Comparison of ENCODE assay signal across 12 mouse cellular contexts in genomic region chr4:125534991-125535401, GRCm38 (mm10). TPM values are rescaled to one million over a fixed set of nuclear protein-coding genes. Genes with fewer than 3 reads are reported as not detected.
DNase-seq lines count a peak whose midpoint lies in the region; ATAC-seq and TF ChIP-seq lines count a peak whose summit lies in the region.
"Had no signal": no experiment of that assay in that cellular context is flagged by ENCODE, and none has a peak within 500 bp of the region (broad histone marks: within the 10 kb centered on the region; RNA-seq: fewer than 3 reads in every experiment).

No protein-coding gene starts in this region.

- H3K9me3 ChIP-seq in stomach, embryonic 15.5 days, result no peaks in the 10 kb centered on the region
- no peaks in the 10 kb centered on the region for H3K9me3 ChIP-seq in stomach, postnatal 0 days (ENCODE audit: control insufficient read depth, low read length)
- H3K9me3 ChIP-seq in hindbrain, embryonic 10.5 days, result 0 out of 2 replicates have a peak, but pooled peaks cover 3% of the 10 kb centered on the region
- no peaks in the 10 kb centered on the region for H3K9me3 ChIP-seq in midbrain, embryonic 11.5 days (ENCODE audit: control insufficient read depth, low read length)
- no peaks in the 10 kb centered on the region for H3K9me3 ChIP-seq in intestine, postnatal 0 days (ENCODE audit: control insufficient read depth)

- no peaks in the 10 kb centered on the region for H3K36me3 ChIP-seq in stomach, embryonic 15.5 days
- no peaks in the 10 kb centered on the region for H3K36me3 ChIP-seq in stomach, postnatal 0 days (ENCODE audit: control insufficient read depth, insufficient read depth, low read length)
- H3K36me3 ChIP-seq in hindbrain, embryonic 10.5 days, result no peaks in the 10 kb centered on the region
- H3K36me3 ChIP-seq in midbrain, embryonic 11.5 days (ENCODE audit: control insufficient read depth, insufficient read depth, low read length), result no peaks in the 10 kb centered on the region
- no peaks in the 10 kb centered on the region for H3K36me3 ChIP-seq in intestine, postnatal 0 days (ENCODE audit: control insufficient read depth, insufficient read depth)

- no peak for DNase-seq in stomach, postnatal 0 days (ENCODE audit: low spot score)
- peak; percentile 42 for DNase-seq in hindbrain, embryonic 10.5 days (ENCODE audit: low spot score)
- peak; percentile 86 for DNase-seq in midbrain, embryonic 11.5 days (ENCODE audit: low spot score, missing footprints)
- peak; percentile 60 for DNase-seq in retina, postnatal 1 day
- DNase-seq in cerebellum, adult 11-12 months, result no peak
- no peak for DNase-seq in layer of hippocampus, adult 2 months (ENCODE audit: low spot score in 2 of 2)
- DNase-seq: heart, adult 2 months; liver; spleen, adult 18-20 months had no signal

- no peak for TF ChIP-seq EP300 in stomach, postnatal 0 days (optimal IDR thresholded peaks at IDR 0.05)

- H3K4me1 ChIP-seq in stomach, embryonic 15.5 days, result no peaks in the 10 kb centered on the region; the same call in 1 of the 2 replicates
- H3K4me1 ChIP-seq in stomach, postnatal 0 days (replicated peaks; ENCODE audit: control insufficient read depth, insufficient read depth), result no peaks in the 10 kb centered on the region
- H3K4me1 ChIP-seq in hindbrain, embryonic 10.5 days (replicated peaks), result peaks cover 58% of the 10 kb centered on the region
- H3K4me1 ChIP-seq in midbrain, embryonic 11.5 days (ENCODE audit: control insufficient read depth, insufficient read depth, low read length), result peaks cover 21% of the 10 kb centered on the region
- no peaks in the 10 kb centered on the region for H3K4me1 ChIP-seq in intestine, postnatal 0 days (replicated peaks; ENCODE audit: control insufficient read depth, insufficient read depth, low read length)

- no peak overlapping the region for H3K9ac ChIP-seq in stomach, embryonic 15.5 days
- no peak overlapping the region for H3K9ac ChIP-seq in stomach, postnatal 0 days (ENCODE audit: low read length)
- H3K9ac ChIP-seq in midbrain, embryonic 11.5 days (ENCODE audit: low read length), result no peak overlapping the region
- H3K9ac ChIP-seq in intestine, postnatal 0 days (ENCODE audit: low read depth, low read length), result no peak overlapping the region

- no peak overlapping the region for H3K4me2 ChIP-seq in stomach, embryonic 15.5 days
- no peak overlapping the region for H3K4me2 ChIP-seq in stomach, postnatal 0 days (replicated peaks; ENCODE audit: low read depth)
- H3K4me2 ChIP-seq in midbrain, embryonic 11.5 days, result no peak overlapping the region
- H3K4me2 ChIP-seq in intestine, postnatal 0 days (replicated peaks; ENCODE audit: low read depth), result no peak overlapping the region

- WGBS in stomach, embryonic 15.5 days, result 17% methylated on average over 11 of the region's 11 CpGs
- 15% methylated on average over 11 of the region's 11 CpGs for WGBS in stomach, postnatal 0 days
- 7% methylated on average over 11 of the region's 11 CpGs for WGBS in hindbrain, embryonic 10.5 days
- WGBS in midbrain, embryonic 11.5 days, result 5% methylated on average over 11 of the region's 11 CpGs
- WGBS in intestine, postnatal 0 days, result 17% methylated on average over 11 of the region's 11 CpGs

- no peak overlapping the region for H3K4me3 ChIP-seq in stomach, embryonic 15.5 days (replicated peaks)
- no peak overlapping the region for H3K4me3 ChIP-seq in stomach, postnatal 0 days (ENCODE audit: low read depth, low read length)
- H3K4me3 ChIP-seq in hindbrain, embryonic 10.5 days, result peak overlapping the region; percentile 5; the same call in 1 of the 2 replicates
- H3K4me3 ChIP-seq in midbrain, embryonic 11.5 days (ENCODE audit: low read depth, low read length), result no peak overlapping the region
- H3K4me3 ChIP-seq in intestine, postnatal 0 days (ENCODE audit: low read depth, low read length), result no peak overlapping the region
- no peak overlapping the region for H3K4me3 ChIP-seq in layer of hippocampus, adult 2 months
- H3K4me3 ChIP-seq: heart, adult 2 months had no signal

- ATAC-seq in stomach, embryonic 15.5 days (ENCODE audit: insufficient read depth, low FRiP score, low read depth), result 0 out of 2 replicates have a peak, but pooled peaks have one; percentile 23
- ATAC-seq in stomach, postnatal 0 days (ENCODE audit: low FRiP score, low TSS enrichment), result no peak
- peak; percentile 77 for ATAC-seq in midbrain, embryonic 11.5 days (ENCODE audit: low FRiP score)
- no peak for ATAC-seq in intestine, postnatal 0 days

- H3K27me3 ChIP-seq in stomach, embryonic 15.5 days (replicated peaks), result 0 out of 2 replicates have a peak, but pooled peaks cover 8% of the 10 kb centered on the region
- H3K27me3 ChIP-seq in stomach, postnatal 0 days (ENCODE audit: control insufficient read depth, insufficient read depth, low read length), result no peaks in the 10 kb centered on the region
- H3K27me3 ChIP-seq in hindbrain, embryonic 10.5 days (ENCODE audit: insufficient read depth, poor library complexity, severe bottlenecking), result peaks cover 69% of the 10 kb centered on the region
- H3K27me3 ChIP-seq in midbrain, embryonic 11.5 days (ENCODE audit: control insufficient read depth, insufficient read depth, low read length), result peaks cover 8% of the 10 kb centered on the region; the same call in 1 of the 2 replicates
- H3K27me3 ChIP-seq in intestine, postnatal 0 days (replicated peaks; ENCODE audit: control insufficient read depth, insufficient read depth, low read length), result no peaks in the 10 kb centered on the region; the same call in 1 of the 2 replicates

- TF ChIP-seq CTCF in stomach, postnatal 0 days (IDR thresholded peaks at IDR 0.05; ENCODE audit: low read depth), result no peak
- TF ChIP-seq CTCF in intestine, postnatal 0 days (IDR thresholded peaks at IDR 0.05; ENCODE audit: low read depth), result no peak
- TF ChIP-seq CTCF in layer of hippocampus, adult 2 months (conservative IDR thresholded peaks at IDR 0.05), result no peak

- H3K27ac ChIP-seq in stomach, embryonic 15.5 days, result no peak overlapping the region
- no peak overlapping the region for H3K27ac ChIP-seq in stomach, postnatal 0 days (replicated peaks)
- peak overlapping the region; percentile 54 for H3K27ac ChIP-seq in hindbrain, embryonic 10.5 days
- H3K27ac ChIP-seq in midbrain, embryonic 11.5 days (ENCODE audit: low read depth, low read length), result peak overlapping the region; percentile 35; the same call in 1 of the 2 replicates
- H3K27ac ChIP-seq in intestine, postnatal 0 days (ENCODE audit: low read depth, low read length), result no peak overlapping the region
- H3K27ac ChIP-seq in layer of hippocampus, adult 2 months, result no peak overlapping the region
- H3K27ac ChIP-seq: heart, adult 2 months had no signal

RNA-seq across cellular contexts. Expression of gene Grik3, which starts 44.5 kb away (rescaled TPM):
- polyA plus RNA-seq in stomach, embryonic 15.5 days (2015; fragmentation: Nextera tagmentation; extraction: Ambion mirVana), result 0.51 and 0.55 TPM in 2 replicates
- 0.12 and 0.13 TPM in 2 replicates for polyA plus RNA-seq in stomach, postnatal 0 days (2015; fragmentation: Nextera tagmentation; extraction: Ambion mirVana)
- 0.80 and 1.1 TPM in 2 replicates for polyA plus RNA-seq in hindbrain, embryonic 10.5 days (2016; fragmentation: Nextera tagmentation; extraction: Ambion mirVana)
- polyA plus RNA-seq in midbrain, embryonic 11.5 days (2014; fragmentation: Nextera tagmentation; extraction: Ambion mirVana), result 0.60 and 0.62 TPM in 2 replicates
- 0.05 and 0.07 TPM in 2 replicates for polyA plus RNA-seq in intestine, postnatal 0 days (2015; fragmentation: Nextera tagmentation; extraction: Ambion mirVana)
- total RNA-seq in layer of hippocampus, adult 2 months (2021), result 10 to 100 TPM; 24.8 to 25.3 TPM
- total RNA-seq: hematopoietic stem cell, adult 5-6 weeks had no signal

Comparison
In these comparisons a context has a peak if more than half of its experiments do, and no peak if none do; other contexts are left out.
1. ATAC-seq: peak in stomach, embryonic 15.5 days (single experiment) and midbrain, embryonic 11.5 days (single experiment); none in stomach, postnatal 0 days (single experiment) and intestine, postnatal 0 days (single experiment).
2. H3K27ac ChIP-seq: peak in hindbrain, embryonic 10.5 days (single experiment) and midbrain, embryonic 11.5 days (single experiment); none in stomach, embryonic 15.5 days (single experiment), stomach, postnatal 0 days (single experiment), intestine, postnatal 0 days (single experiment) and layer of hippocampus, adult 2 months (single experiment).
3. DNase-seq: peak in hindbrain, embryonic 10.5 days (single experiment), midbrain, embryonic 11.5 days (single experiment) and retina, postnatal 1 day (single experiment); none in stomach, postnatal 0 days (single experiment), cerebellum, adult 11-12 months (single experiment) and layer of hippocampus, adult 2 months (0 of 2).